Mouse (Mus musculus) adrenal gland, postnatal 0 days (tissue): ENCODE measurements around the gene Sipa1. TPM values are rescaled to one million over a fixed set of nuclear protein-coding genes. Genes with fewer than 3 reads are reported as not detected.

Experiments
- microRNA-seq: library from miRNA; unstranded; fragments of <30 nt; microRNA quantifications from one replicate; pipeline ENCODE4, GENCODE M21; 2016; ENCODE audit warnings: borderline replicate concordance; ENCODE audit not compliant: insufficient number of aligned reads
- polyA plus RNA-seq: library from polyadenylated mRNA; unstranded; fragments of >200 nt; fragmentation: Nextera tagmentation; extraction: Ambion mirVana; gene quantifications from 2 replicates; pipeline ENCODE4 v1.2.1, GENCODE M21; 2015

Sipa1 gene
- 23.6 and 38.7 TPM in 2 replicates for polyA plus RNA-seq

GRCm38 (mm10) chr19:5662981-5663913, at the start of gene Sipa1:
TSS of gene Sipa1 (minus strand) at chr19:5663707.

GRCm38 (mm10) chr19:5704163-5704800, 40.8 kb upstream of the Sipa1 start, which contains the start of gene Kcnk7:
TSS of gene Kcnk7 (plus strand) at chr19:5704367.

GRCm38 (mm10) chr19:5688200-5689087, 24.9 kb upstream of the Sipa1 start, which contains the start of the genes Map3k11 and Pcnx3:
TSS of gene Map3k11 (plus strand) at chr19:5688742.
TSS of gene Pcnx3 (minus strand) at chr19:5688908.

GRCm38 (mm10) chr19:5637069-5638047, 26.1 kb downstream of the Sipa1 start, which contains the start of gene Rela:
TSS of gene Rela (plus strand) at chr19:5637483.

GRCm38 (mm10) chr19:5609547-5610404, 53.7 kb downstream of the Sipa1 start, which contains the start of gene Kat5:
TSS of gene Kat5 (minus strand) at chr19:5610237.

GRCm38 (mm10) chr19:5601752-5602541, 61.6 kb downstream of the Sipa1 start, which contains the start of gene Rnaseh2c:
TSS of gene Rnaseh2c (plus strand) at chr19:5601873.

Small RNAs within 50 kb of the gene (microRNA-seq; reads per million reads assigned to microRNA genes)
- gene Mir6987, result not detected

Other genes starting within 250 kb of the Sipa1 start
- 284 and 285 TPM in 2 replicates for gene Drap1, start 238.7 kb downstream of the Sipa1 start, polyA plus RNA-seq
- gene AI837181, start 238.6 kb downstream of the Sipa1 start, polyA plus RNA-seq, result 42.0 and 47.6 TPM in 2 replicates
- gene Fosl1, start 216.2 kb downstream of the Sipa1 start, polyA plus RNA-seq, result not detected in 2 replicates
- 12.7 and 16.2 TPM in 2 replicates for gene Ccdc85b, start 205.8 kb downstream of the Sipa1 start, polyA plus RNA-seq
- 92.0 and 126 TPM in 2 replicates for gene Fibp, start 203.1 kb downstream of the Sipa1 start, polyA plus RNA-seq
- 0.36 and 1.1 TPM in 2 replicates for gene Ctsw, start 195.2 kb downstream of the Sipa1 start, polyA plus RNA-seq
- gene Efemp2, start 189.8 kb downstream of the Sipa1 start, polyA plus RNA-seq, result 77.3 and 88.0 TPM in 2 replicates
- 18.1 and 22.0 TPM in 2 replicates for gene Mus81, start 175.3 kb downstream of the Sipa1 start, polyA plus RNA-seq
- gene Cfl1, start 173.3 kb downstream of the Sipa1 start, polyA plus RNA-seq, result 1,277 and 1,424 TPM in 2 replicates
- not detected in 2 replicates for gene 1700020D05Rik, start 159.9 kb downstream of the Sipa1 start, polyA plus RNA-seq
- gene Snx32, start 153.2 kb downstream of the Sipa1 start, polyA plus RNA-seq, result 14.4 and 16.0 TPM in 2 replicates
- gene Ovol1, start 103.1 kb downstream of the Sipa1 start, polyA plus RNA-seq, result 0.36 and 0.41 TPM in 2 replicates
- gene Ap5b1, start 95.7 kb downstream of the Sipa1 start, polyA plus RNA-seq, result 1.0 and 4.3 TPM in 2 replicates
- 189 and 232 TPM in 2 replicates for gene Rnaseh2c, start 61.8 kb downstream of the Sipa1 start, polyA plus RNA-seq
- 42.7 and 55.8 TPM in 2 replicates for gene Kat5, start 53.5 kb downstream of the Sipa1 start, polyA plus RNA-seq
- gene Rela, start 26.2 kb downstream of the Sipa1 start, polyA plus RNA-seq, result 32.7 and 55.1 TPM in 2 replicates
- gene Map3k11, start 25.0 kb upstream of the Sipa1 start, polyA plus RNA-seq, result 20.8 and 28.6 TPM in 2 replicates
- 8.7 and 15.1 TPM in 2 replicates for gene Pcnx3, start 25.2 kb upstream of the Sipa1 start, polyA plus RNA-seq
- 0.33 and 0.57 TPM in 2 replicates for gene Kcnk7, start 40.7 kb upstream of the Sipa1 start, polyA plus RNA-seq
- gene Ehbp1l1, start 62.6 kb upstream of the Sipa1 start, polyA plus RNA-seq, result 20.3 and 23.5 TPM in 2 replicates
- gene Fam89b, start 65.9 kb upstream of the Sipa1 start, polyA plus RNA-seq, result 86.7 and 91.8 TPM in 2 replicates
- gene Ltbp3, start 77.2 kb upstream of the Sipa1 start, polyA plus RNA-seq, result 50.6 and 57.0 TPM in 2 replicates
- gene Scyl1, start 107.7 kb upstream of the Sipa1 start, polyA plus RNA-seq, result 50.3 and 69.4 TPM in 2 replicates
- 19.3 and 42.3 TPM in 2 replicates for gene Frmd8, start 211.6 kb upstream of the Sipa1 start, polyA plus RNA-seq
- gene Slc25a45, start 214.1 kb upstream of the Sipa1 start, polyA plus RNA-seq, result 9.9 and 23.2 TPM in 2 replicates
- 2.2 and 3.1 TPM in 2 replicates for gene Tigd3, start 230.4 kb upstream of the Sipa1 start, polyA plus RNA-seq
- gene Dpf2, start 249.3 kb upstream of the Sipa1 start, polyA plus RNA-seq, result 52.8 and 74.8 TPM in 2 replicates